Mouse (Mus musculus) urinary bladder, adult 18-20 months (tissue): ENCODE results near the gene Ptgis.

Experiments
- DNase-seq, 2 experiments: peaks; one replicate each; pipeline ENCODE4 v3.0.0; 2022; ENCODE audit warnings: low spot score in 2 of 2, mixed read lengths in 2 of 2

Ptgis gene

DNA sequence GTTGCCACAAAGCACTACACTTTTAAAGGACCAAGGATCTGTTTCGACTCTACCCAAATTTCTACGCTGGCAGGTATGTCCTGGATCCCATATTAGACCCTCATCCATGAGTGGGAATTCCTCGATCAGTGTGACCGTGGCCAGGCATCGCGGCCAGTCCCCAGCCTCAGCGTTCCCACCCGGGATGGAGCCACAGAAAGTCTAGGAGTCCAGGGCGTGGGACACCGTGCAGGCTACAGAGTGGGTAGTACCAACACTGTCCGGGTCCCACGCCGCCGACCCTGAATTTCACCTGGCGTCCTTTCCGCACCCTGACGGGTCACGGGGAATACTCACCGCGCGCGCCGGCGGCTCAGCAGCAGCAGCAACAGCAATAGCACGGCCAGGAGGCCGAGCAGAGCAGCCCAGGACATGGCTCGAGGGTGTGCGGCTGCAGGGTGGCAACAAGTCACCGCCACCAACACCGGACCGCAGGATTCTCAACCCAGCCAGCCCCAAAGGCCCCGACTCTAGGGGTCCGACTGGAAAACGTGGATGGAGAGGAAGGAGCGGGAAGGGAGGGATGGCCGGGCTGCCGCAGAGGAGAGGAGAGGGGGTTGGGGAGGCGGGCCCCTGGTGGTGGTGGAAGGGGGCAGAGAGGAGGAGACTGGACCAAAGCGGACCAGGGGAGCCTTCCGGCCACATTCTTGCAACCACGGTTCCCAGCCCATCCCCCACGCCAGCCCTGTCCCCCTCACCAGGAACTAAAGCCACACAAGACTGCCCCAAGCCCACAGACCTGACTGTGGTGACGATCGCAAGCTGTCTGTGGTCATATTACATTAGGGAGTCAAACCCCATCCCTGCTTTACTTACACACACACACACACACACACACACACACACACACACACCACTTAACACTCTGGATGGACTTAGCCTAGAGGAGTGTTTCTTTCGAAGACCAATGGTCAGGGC is at the start of gene Ptgis:
Gene Ptgis (minus strand): TSS at position 597 of the 957 bp plus-strand sequence.
- no peak for DNase-seq

DNA sequence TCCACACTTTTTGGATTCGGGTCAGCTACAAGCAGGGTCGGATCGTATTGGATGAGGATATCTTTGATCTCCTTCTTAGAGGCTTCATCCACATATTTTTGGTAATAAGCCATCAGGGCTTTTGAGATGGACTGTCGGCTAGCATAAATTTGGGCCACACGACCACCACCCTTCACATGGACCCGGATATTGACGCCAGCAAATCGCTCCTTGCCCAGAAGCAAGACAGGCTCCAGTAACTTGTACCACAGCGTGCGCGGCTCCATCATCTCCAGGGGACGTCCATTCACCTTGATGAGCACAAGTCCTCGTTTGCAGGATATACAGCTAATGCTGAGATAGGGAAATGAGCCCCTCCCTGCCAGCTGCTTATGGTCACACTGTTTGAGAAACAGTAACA is 41.1 kb upstream of the Ptgis start:
- no peak for DNase-seq

GRCm38 (mm10) chr2:167280986-167281310 is 40.5 kb upstream of the Ptgis start:
- no peak for DNase-seq

DNA sequence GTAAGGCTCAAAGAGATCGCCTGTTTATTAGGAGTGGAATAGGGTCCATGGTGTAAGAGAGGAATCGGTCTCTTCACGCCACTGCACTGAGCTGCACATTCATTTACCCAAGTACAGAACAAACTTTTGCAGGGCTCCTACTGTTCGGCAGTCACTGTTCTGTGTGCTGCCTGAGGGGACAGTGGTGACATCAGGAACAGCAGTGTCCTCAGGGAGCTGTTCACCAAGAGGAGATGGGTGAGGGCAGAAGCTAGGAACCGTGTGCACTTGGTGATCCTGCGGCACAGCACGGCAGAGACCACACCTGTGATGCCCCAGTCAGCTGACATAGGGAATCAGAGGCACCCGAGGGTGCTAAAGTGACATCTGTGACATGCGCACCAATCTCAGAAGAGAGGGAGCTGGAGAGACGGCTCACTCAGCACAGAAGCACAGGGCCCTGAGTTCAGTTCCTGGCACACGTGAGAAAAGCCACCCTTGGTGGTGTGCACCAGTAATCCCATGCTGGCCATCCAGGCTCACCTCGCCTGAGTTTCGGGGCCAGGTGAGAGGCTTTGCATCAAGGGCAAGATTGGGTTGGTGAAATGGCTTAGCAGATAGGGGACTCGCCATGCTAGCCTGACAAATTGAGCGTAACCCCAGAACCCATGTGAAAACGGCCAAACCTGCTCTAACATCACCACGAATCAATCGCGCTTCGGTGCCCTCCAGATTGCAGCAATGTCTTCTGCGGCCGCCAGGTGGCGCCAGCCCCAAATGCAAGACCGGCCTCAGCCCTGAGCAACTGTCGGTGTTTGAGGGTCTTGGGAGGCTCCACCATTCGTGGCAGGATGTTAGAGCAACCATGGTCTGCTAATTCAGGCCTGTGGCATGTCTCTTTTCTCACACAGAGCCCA is 39.9 kb upstream of the Ptgis start:
- DNase-seq, result peak; percentile 54 to 75

DNA sequence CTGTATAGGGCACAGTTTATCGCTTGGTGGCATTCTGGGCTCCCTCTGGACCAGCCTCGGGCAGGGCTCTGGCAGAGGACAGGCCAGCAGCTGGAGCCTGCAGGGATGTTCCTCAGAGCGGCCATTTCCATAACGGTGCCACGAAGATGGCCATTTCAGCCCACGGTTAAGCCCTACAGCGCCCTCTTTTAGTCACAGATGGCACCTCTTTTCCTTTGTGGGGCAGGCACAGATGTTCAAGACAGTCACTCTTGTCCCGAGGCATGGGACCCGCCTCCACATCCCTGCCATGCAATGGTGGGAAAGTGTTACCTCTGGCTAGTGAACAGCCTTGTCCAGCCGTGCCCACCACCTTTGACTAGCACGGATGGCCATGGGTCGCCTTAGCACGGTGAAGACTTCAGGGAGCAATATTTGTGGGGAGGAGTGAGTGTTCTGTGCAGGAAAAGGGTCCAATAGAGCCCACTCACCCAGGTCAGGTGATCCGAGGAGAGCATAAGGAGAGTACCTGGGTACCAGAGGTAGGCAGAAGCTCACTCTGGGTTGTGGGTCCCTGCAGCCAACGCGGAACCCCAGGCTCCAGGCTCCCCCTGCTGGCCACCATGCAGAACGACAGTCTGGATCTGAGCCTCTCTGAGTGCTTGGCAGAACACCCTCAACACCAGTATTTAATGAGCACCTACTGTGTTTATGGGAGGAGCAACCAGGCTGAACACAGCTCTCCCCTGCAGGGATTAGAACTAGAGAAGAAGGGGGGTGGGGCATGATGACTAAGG is 38.5 kb upstream of the Ptgis start:
- DNase-seq, result no peak

- DNase-seq, result no peak
Measured at GRCm38 (mm10) chr2:167278011-167278410, 37.6 kb upstream of the Ptgis start.

DNA sequence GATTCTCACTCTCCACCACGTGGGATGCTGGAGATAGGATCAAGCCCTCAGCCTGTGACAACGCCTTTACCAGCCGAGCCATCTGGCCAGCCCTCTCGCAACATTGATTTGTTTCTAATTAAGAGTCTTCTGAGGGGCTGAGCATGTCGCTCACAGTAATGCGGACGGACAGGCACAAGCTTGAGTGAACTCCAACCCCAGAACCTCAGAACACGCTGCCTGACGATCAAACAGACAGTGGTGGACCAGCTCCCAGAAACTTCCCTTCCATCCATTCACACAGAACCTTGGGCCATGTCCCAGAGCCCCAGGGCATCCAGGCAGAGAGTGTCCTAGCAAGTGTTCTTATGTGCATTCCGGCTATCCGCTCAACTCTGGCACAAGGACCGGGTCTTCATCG is 36.6 kb upstream of the Ptgis start:
- no peak for DNase-seq

- peak; percentile 0 for DNase-seq
Measured at GRCm38 (mm10) chr2:167275856-167276255, 35.5 kb upstream of the Ptgis start.

DNA sequence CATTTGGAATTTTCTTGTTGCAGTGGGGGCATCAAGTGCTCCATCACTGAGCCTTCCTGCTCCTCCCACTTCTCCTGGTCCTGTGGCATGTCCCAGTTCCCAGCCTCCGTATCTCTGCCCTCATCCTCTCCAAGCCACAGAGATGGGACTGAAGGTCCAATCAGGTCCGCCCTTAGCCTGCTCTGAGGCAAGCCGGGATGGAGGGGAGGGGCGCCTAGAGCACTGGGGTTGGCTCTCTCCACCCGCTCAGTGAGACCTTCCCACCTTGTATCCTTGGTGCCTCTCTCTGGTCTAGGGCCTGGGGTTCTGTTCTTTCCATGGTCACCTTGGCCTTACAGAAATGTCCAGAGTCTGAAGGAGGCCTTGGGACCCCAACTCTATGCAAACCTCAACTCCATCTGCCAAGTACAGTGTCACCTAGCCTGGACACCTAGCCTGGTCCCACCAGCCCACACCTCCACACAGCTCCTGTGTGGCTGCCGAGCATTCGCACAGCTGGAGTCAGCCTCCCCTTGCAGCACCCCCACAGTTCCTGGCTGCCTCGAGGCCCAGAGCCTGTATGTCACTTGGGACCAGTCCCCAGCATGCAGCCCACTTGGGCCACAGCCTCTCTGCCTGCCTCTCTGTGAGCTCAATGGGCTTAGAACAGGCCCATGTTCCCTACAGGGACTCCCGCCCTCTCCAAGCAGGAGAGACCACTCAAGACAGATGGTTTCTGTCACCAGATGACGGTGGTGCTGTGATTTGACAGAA is 34.5 kb upstream of the Ptgis start:
- peak; percentile 0 for DNase-seq

GRCm38 (mm10) chr2:167273206-167273740 is 32.9 kb upstream of the Ptgis start:
- DNase-seq, result peak; percentile 0 to 1

DNA sequence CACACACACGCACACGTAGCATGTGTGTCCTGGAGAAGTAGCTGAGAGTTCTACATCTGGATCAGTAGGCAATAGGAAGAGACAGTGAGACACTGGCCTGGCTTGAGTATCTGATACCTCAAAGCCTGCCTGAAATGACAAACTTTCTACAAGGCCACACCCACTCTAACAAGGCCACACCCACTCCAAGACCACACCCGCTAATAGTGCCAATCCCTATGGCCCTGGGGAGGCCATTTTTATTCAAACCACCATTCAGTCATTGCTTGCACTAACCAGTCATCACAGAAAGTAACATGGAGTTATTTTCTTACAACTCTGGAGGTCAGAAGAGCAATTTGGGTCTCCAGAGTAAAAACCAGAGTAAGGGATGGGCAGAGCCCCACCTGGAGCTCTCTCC is 32.3 kb upstream of the Ptgis start:
- peak in 1 of 2 experiments; percentile 0 for DNase-seq

DNA sequence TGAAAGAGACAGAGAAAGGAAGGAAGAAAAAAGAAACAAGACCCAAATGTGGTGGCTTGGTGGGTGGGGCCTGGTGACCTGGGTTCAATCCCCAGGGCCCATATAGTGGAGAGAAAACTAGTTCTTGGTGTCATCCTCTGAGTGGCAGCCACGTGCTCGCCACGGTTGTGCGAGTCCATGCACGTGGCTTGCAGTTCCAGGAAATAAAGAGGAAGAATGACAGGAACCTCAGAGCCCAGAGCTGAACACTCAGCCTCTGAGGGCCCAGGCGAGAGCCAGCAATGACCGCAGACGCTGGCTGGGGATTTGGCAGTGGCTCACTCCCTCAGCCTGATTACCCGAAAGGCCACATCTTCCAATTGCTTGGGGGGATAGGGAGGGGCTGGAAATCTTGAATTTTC is 30.7 kb upstream of the Ptgis start:
- DNase-seq, result peak in 1 of 2 experiments; percentile 1

- DNase-seq, result peak in 1 of 2 experiments; percentile 0
Measured at GRCm38 (mm10) chr2:167270496-167270895, 30.1 kb upstream of the Ptgis start.

DNA sequence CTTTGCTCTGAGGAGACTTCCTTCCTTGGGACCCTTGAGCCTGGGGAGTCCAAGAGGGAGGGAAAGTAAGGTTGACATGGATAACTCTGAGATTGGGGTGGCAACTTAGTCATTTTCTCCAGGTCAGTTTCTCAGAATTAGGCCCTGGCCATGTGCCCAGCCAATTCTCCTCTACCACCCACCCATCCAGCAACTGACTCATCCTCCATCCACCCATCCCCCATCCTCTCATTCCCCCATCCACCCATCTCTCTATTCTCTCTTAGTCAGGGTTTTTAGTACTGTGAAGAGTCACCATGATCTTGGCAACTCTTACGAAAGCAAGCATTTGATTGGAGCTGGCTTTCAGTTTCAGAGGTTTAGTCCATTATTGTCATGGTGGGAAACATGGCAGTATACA is 28.3 kb upstream of the Ptgis start:
- no peak for DNase-seq

DNA sequence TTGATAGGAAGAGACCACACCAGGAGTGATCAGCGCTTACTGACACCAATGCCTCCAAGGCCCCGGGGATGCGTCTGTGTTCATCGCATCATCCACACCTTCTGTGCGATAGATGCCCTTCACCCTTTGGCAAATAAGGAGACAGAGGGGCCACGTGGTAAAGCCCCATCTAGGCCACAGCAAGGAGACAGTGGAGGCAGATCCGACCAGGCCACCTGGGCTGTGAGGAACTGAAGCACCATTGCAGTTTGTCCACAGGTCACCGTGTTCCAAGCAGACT is 27.9 kb upstream of the Ptgis start:
- no peak for DNase-seq

- peak in 1 of 2 experiments; percentile 0 for DNase-seq
Measured at GRCm38 (mm10) chr2:167267531-167268410, 27.4 kb upstream of the Ptgis start.

- DNase-seq, result peak in 1 of 2 experiments; percentile 0
Measured at GRCm38 (mm10) chr2:167266231-167266630, 25.8 kb upstream of the Ptgis start.

DNA sequence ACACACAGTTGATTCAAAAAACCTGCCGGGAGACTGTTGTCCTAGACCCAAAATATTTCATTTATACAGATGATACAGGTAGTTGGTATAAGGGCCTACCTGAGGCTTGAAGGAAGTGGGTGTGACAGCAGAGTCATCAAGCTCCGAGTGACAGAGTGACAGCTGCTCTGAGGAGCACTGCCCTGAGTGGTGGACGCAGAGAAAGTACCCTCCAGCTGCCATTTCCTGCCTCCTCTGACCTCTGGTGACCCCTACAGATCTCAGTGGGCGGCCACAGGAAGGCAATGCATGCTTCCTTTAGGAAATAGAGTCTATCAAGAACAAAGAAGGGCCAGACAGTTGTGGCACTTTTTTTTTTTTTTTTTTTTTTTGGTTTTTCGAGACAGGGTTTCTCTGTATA is 25.4 kb upstream of the Ptgis start:
- no peak for DNase-seq

DNA sequence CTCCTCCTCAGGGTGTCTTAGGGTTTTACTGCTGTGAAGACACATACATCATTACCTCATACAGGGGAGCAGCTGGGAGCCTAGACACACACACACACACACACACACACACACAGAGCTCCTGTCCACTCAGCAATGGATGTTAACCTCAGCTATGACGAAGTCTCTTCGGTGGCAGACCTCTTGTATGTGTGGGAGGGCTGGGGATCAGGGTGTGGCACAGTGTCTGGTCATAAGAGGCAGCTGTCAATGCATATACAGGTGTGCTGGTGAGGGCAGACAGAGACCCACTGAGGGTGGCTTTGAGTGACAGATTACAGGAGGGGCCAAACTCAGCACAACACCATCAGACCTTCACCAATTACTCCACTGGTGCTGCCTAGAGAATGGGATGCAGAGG is 24.6 kb upstream of the Ptgis start:
- DNase-seq, result no peak

DNA sequence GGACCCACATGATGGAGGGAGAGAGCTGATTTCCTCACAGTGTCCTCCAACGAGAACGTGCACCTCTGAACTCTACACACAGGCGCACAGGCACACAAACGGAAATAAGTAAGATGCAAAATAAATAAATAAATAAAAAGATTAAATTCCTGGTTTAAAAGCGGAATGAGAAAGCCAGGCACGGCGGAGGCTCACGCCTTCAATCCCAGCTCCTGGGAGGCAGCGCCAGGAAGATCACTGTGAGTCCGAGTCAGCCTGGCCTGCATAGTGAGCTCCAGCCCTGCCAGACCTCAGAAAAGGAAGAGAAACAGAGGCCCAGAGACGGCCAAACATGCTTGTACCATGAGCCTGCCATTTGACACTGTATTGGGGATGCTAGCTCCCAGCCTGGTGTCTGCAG is 23.5 kb upstream of the Ptgis start:
- no peak for DNase-seq
